Mouse (Mus musculus) cerebellum, adult 2 months (tissue): ENCODE results near the gene Slit3.

Experiments used
- CTCF ChIP-seq: fragments of 200-500 bp; IDR thresholded peaks from 2 replicates; pipeline ENCODE4 v1.5.1; 2011; ENCODE audit warnings: low read depth, mild to moderate bottlenecking, control low read depth, low read length, moderate library complexity, borderline replicate concordance; ENCODE audit not compliant: insufficient read depth
- POLR2A ChIP-seq: fragments of 200-500 bp; IDR thresholded peaks from 2 replicates; pipeline ENCODE4 v1.6.1; 2011; ENCODE audit warnings: low read length, control low read depth, borderline replicate concordance; ENCODE audit not compliant: insufficient read depth

DNA sequence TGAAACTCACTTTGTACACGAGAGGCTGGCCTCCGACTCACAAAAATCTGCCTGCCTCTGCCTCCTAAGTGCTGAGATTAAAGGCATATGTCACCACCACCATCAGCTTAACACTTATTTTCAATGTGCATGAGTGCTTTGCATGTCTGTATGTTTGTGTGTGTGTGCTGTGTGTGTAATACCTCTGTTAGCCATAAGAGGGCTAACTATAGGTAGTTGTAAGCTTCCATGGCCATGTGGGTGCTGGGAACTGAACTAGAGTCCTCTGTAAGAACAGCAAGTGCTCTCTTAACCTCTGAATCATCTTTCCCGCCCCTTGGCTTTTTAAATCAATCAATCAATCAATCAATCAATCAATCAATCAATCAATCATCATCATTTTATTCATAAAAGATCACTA, 251.4 kb downstream of the Slit3 start:
- TF ChIP-seq POLR2A (no peak), CTCF (no peak)
